Mouse (Mus musculus): Measurements from ENCODE around the gene Tubal3.

DNA sequence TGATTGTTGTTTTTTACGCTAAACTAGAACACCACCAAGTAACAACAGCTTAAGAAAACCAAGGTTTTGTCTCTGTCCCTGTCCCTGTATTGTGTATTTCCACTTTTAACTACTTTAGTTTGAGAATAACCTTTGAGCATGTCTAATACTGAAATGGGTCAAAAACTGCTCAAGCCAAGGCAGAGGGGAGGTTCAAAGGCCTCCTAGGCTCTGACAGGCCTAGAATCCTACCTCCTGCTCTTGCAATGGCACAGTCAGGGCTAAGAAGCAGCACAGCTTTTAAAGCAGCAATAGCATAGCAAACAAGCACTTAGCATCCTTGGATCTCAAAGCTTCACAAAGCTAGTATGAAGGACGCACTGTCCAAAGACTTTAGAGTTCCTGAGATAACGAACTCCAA, 29.0 kb upstream of the Tubal3 start:
- TF ChIP-seq CTCF (IDR thresholded peaks at IDR 0.05; ENCODE audit: extremely low read depth, insufficient read depth, low read length) = no peak
- TF ChIP-seq POLR2A (IDR thresholded peaks at IDR 0.05; ENCODE audit: extremely low read depth, insufficient read depth, low read length) = no peak

Measured in cortical plate, adult 2 months (tissue).